ENCODE assay signal across 8 mouse cellular contexts in genomic region chr6:134566248-134566817, GRCm38 (mm10). TPM values are rescaled to one million over a fixed set of nuclear protein-coding genes. Genes with fewer than 3 reads are reported as not detected.
A peak's percentile ranks its signal among the peaks of the same experiment; 100 is the strongest.
DNase-seq lines count a peak whose midpoint lies in the region; ATAC-seq and TF ChIP-seq lines count a peak whose summit lies in the region.

No protein-coding gene starts in this region.

- peak overlapping the region; percentile 99 for H3K27ac ChIP-seq in kidney, embryonic 14.5 days (ENCODE audit: low read depth, low read length)
- H3K27ac ChIP-seq in embryonic facial prominence, embryonic 13.5 days, result peak overlapping the region; percentile 99
- peak overlapping the region; percentile 99 for H3K27ac ChIP-seq in intestine, embryonic 16.5 days (ENCODE audit: low read length)
- H3K27ac ChIP-seq in neural tube, embryonic 12.5 days, result peak overlapping the region; percentile 99

- WGBS in kidney, embryonic 14.5 days, result under 1% methylated on average over 40 of the region's 64 CpGs
- WGBS in embryonic facial prominence, embryonic 13.5 days, result under 1% methylated on average over 44 of the region's 64 CpGs
- whole genome bisulfite sequencing in intestine, embryonic 16.5 days, result under 1% methylated on average over 47 of the region's 64 CpGs
- WGBS in neural tube, embryonic 12.5 days, result 1% methylated on average over 58 of the region's 64 CpGs

- H3K4me2 ChIP-seq in kidney, embryonic 14.5 days (replicated peaks; ENCODE audit: low read depth, low read length), result peak overlapping the region; percentile 77
- H3K4me2 ChIP-seq in embryonic facial prominence, embryonic 13.5 days, result peak overlapping the region; percentile 81
- peak overlapping the region; percentile 88 for H3K4me2 ChIP-seq in intestine, embryonic 16.5 days (ENCODE audit: low read depth, low read length)
- H3K4me2 ChIP-seq in neural tube, embryonic 12.5 days (replicated peaks), result peak overlapping the region; percentile 76

- DNase-seq in kidney, adult 8-10 months, result no peak
- peak; percentile 22 for DNase-seq in G1E (ENCODE audit: low spot score)
- DNase-seq in layer of hippocampus, postnatal 10 days (ENCODE audit: low spot score in 2 of 2), result no peak
- no peak for DNase-seq in adrenal gland, adult 2 months

- H3K4me3 ChIP-seq in kidney, embryonic 14.5 days (ENCODE audit: low read length), result peak overlapping the region; percentile 97
- H3K4me3 ChIP-seq in G1E (ENCODE audit: low read depth, low read length), result peak overlapping the region; percentile 82
- H3K4me3 ChIP-seq in embryonic facial prominence, embryonic 13.5 days, result peak overlapping the region; percentile 94
- H3K4me3 ChIP-seq in intestine, embryonic 16.5 days (ENCODE audit: low read length), result peak overlapping the region; percentile 82
- peak overlapping the region; percentile 80 for H3K4me3 ChIP-seq in neural tube, embryonic 12.5 days

- no peaks in the 10 kb centered on the region for H3K27me3 ChIP-seq in kidney, embryonic 14.5 days (ENCODE audit: control insufficient read depth, insufficient read depth, low read length)
- no peaks in the 10 kb centered on the region for H3K27me3 ChIP-seq in G1E (ENCODE audit: insufficient read depth, low read length)
- no peaks in the 10 kb centered on the region for H3K27me3 ChIP-seq in embryonic facial prominence, embryonic 13.5 days
- no peaks in the 10 kb centered on the region for H3K27me3 ChIP-seq in intestine, embryonic 16.5 days (replicated peaks; ENCODE audit: control insufficient read depth, insufficient read depth, low read length)
- H3K27me3 ChIP-seq in neural tube, embryonic 12.5 days (replicated peaks), result no peaks in the 10 kb centered on the region

- peak overlapping the region; percentile 99 for H3K9ac ChIP-seq in kidney, embryonic 14.5 days (ENCODE audit: low read depth, low read length)
- H3K9ac ChIP-seq in embryonic facial prominence, embryonic 13.5 days, result peak overlapping the region; percentile 99
- peak overlapping the region; percentile 99 for H3K9ac ChIP-seq in intestine, embryonic 16.5 days (ENCODE audit: low read depth, low read length)
- peak overlapping the region; percentile 98 for H3K9ac ChIP-seq in neural tube, embryonic 12.5 days

- H3K36me3 ChIP-seq in kidney, embryonic 14.5 days (ENCODE audit: control insufficient read depth, insufficient read depth, low read length), result no peaks in the 10 kb centered on the region
- peaks cover 9% of the 10 kb centered on the region for H3K36me3 ChIP-seq in G1E (replicated peaks)
- H3K36me3 ChIP-seq in embryonic facial prominence, embryonic 13.5 days, result no peaks in the 10 kb centered on the region
- no peaks in the 10 kb centered on the region for H3K36me3 ChIP-seq in intestine, embryonic 16.5 days (ENCODE audit: control insufficient read depth, insufficient read depth, low read length)
- H3K36me3 ChIP-seq in neural tube, embryonic 12.5 days, result no peaks in the 10 kb centered on the region

- H3K9me3 ChIP-seq in kidney, embryonic 14.5 days (ENCODE audit: control insufficient read depth, low read length), result no peaks in the 10 kb centered on the region
- no peaks in the 10 kb centered on the region for H3K9me3 ChIP-seq in G1E (replicated peaks)
- H3K9me3 ChIP-seq in embryonic facial prominence, embryonic 13.5 days, result no peaks in the 10 kb centered on the region
- no peaks in the 10 kb centered on the region for H3K9me3 ChIP-seq in intestine, embryonic 16.5 days (ENCODE audit: control insufficient read depth, low read length)
- H3K9me3 ChIP-seq in neural tube, embryonic 12.5 days, result no peaks in the 10 kb centered on the region

- peaks cover 20% of the 10 kb centered on the region for H3K4me1 ChIP-seq in kidney, embryonic 14.5 days (ENCODE audit: control insufficient read depth, insufficient read depth, low read length)
- H3K4me1 ChIP-seq in G1E (ENCODE audit: insufficient read depth, low read depth, low read length), result peaks cover 22% of the 10 kb centered on the region
- peaks cover 17% of the 10 kb centered on the region for H3K4me1 ChIP-seq in embryonic facial prominence, embryonic 13.5 days
- peaks cover 3% of the 10 kb centered on the region; the same call in 1 of the 2 replicates for H3K4me1 ChIP-seq in intestine, embryonic 16.5 days (ENCODE audit: control insufficient read depth, insufficient read depth, low read length)
- H3K4me1 ChIP-seq in neural tube, embryonic 12.5 days, result peaks cover 17% of the 10 kb centered on the region

- ATAC-seq in kidney, embryonic 14.5 days (ENCODE audit: low FRiP score, low TSS enrichment), result peak; percentile 74
- ATAC-seq in G1E (ENCODE audit: extremely low read depth, insufficient number of reproducible peaks, low FRiP score, poor library complexity, severe bottlenecking), result no peak
- no peak for ATAC-seq in embryonic facial prominence, embryonic 13.5 days (ENCODE audit: insufficient number of reproducible peaks, insufficient read depth, low FRiP score, low TSS enrichment, low read depth)
- ATAC-seq in intestine, embryonic 16.5 days, result peak; percentile 62
- ATAC-seq in neural tube, embryonic 12.5 days (ENCODE audit: low FRiP score, low read depth), result peak; percentile 71

- no peak for TF ChIP-seq CTCF in G1E (IDR thresholded peaks at IDR 0.05; ENCODE audit: low read depth, low read length)

RNA-seq across cellular contexts. Expression of gene Lrp6, which starts 0.4 kb away (rescaled TPM):
- 32.6 and 49.7 TPM in 2 replicates for polyA plus RNA-seq in kidney, embryonic 14.5 days (2014; fragmentation: Nextera tagmentation; extraction: Ambion mirVana)
- total RNA-seq in G1E (2014; fragmentation: Nextera tagmentation) (74.3 and 75.2 TPM in 2 replicates), G1E (2017) (60.9 and 75.2 TPM in 2 replicates)
- polyA plus RNA-seq in G1E (2012), result 18.5 and 19.8 TPM in 2 replicates
- 34.2 and 43.6 TPM in 2 replicates for polyA plus RNA-seq in embryonic facial prominence, embryonic 13.5 days (2015; fragmentation: Nextera tagmentation; extraction: Ambion mirVana)
- 11.9 and 19.6 TPM in 2 replicates for polyA plus RNA-seq in intestine, embryonic 16.5 days (2015; fragmentation: Nextera tagmentation; extraction: Ambion mirVana)
- 29.0 and 29.7 TPM in 2 replicates for polyA plus RNA-seq in neural tube, embryonic 12.5 days (2016; fragmentation: Nextera tagmentation; extraction: Ambion mirVana)
- 10 to 100 TPM; 52.8 to 58.7 TPM for total RNA-seq in layer of hippocampus, postnatal 10 days (2021)
- 10 to 100 TPM; 71.1 to 71.2 TPM for total RNA-seq in adrenal gland, adult 2 months (2021)
- 27.1 and 44.6 TPM in 2 replicates for polyA plus RNA-seq in adrenal gland, adult 2 months (2012; rRNA removed)

Comparison
In these comparisons a context has a peak if more than half of its experiments do, and no peak if none do; other contexts are left out.
1. ATAC-seq: peak in kidney, embryonic 14.5 days (single experiment), intestine, embryonic 16.5 days (single experiment) and neural tube, embryonic 12.5 days (single experiment); none in G1E (single experiment) and embryonic facial prominence, embryonic 13.5 days (single experiment).
2. Peak in every context shown above with its lines, with median percentiles within 50 percentile points of each other: H3K27ac ChIP-seq, H3K4me2 ChIP-seq, H3K4me3 ChIP-seq and H3K9ac ChIP-seq.